Mouse (Mus musculus) heart, embryonic 16.5 days (tissue): ENCODE measurements at regions not wholly inside any gene's neighbourhood (a gene's known extent, or its start where the extent isn't known, plus 50 kb on each side); places are given as distances from the start of the nearest gene placed in this dataset.

Experiments
- ATAC-seq: fragments of 200-750 bp; cut with Nextera tagmentation; replicated peaks from 2 replicates; pipeline ENCODE4 v1.8.0; 2017; ENCODE audit warnings: moderate number of reproducible peaks; ENCODE audit not compliant: insufficient read depth, low FRiP score; ENCODE audit errors: extremely low read depth
- H3K27ac ChIP-seq: fragments of 300-500 bp; sonication (generic); 2 replicates; pipeline ENCODE4 v1.5.1; 2014; ENCODE audit warnings: mild to moderate bottlenecking, low read length, control low read depth, moderate library complexity
- H3K27me3 ChIP-seq: fragments of 300-500 bp; sonication (generic); 2 replicates; pipeline ENCODE4 v1.6.1; 2014; ENCODE audit warnings: low read length, mixed read lengths; ENCODE audit not compliant: control insufficient read depth, insufficient read depth
- H3K36me3 ChIP-seq: fragments of 300-500 bp; sonication (generic); 2 replicates; pipeline ENCODE4 v1.6.1; 2014; ENCODE audit not compliant: control insufficient read depth, insufficient read depth
- H3K4me1 ChIP-seq: fragments of 300-500 bp; sonication (generic); 2 replicates; pipeline ENCODE4 v1.6.1; 2014; ENCODE audit warnings: low read length, mixed read lengths; ENCODE audit not compliant: control insufficient read depth, insufficient read depth
- H3K4me2 ChIP-seq: fragments of 300-500 bp; sonication (generic); 2 replicates; pipeline ENCODE4 v1.6.1; 2014; ENCODE audit warnings: low read depth, mild to moderate bottlenecking, control low read depth, low read length
- H3K4me3 ChIP-seq: fragments of 300-500 bp; sonication (generic); 2 replicates; pipeline ENCODE4 v1.5.1; 2014; ENCODE audit warnings: mild to moderate bottlenecking, control low read depth, low read length
- H3K9ac ChIP-seq: fragments of 300-500 bp; sonication (generic); 2 replicates; pipeline ENCODE4 v1.6.1; 2014; ENCODE audit warnings: low read length, control low read depth
- H3K9me3 ChIP-seq: fragments of 300-500 bp; sonication (generic); replicated peaks from 2 replicates; pipeline ENCODE4 v1.6.1; 2016; ENCODE audit warnings: low read length; ENCODE audit not compliant: control insufficient read depth
- WGBS: fragments of 180-500 bp; shearing (Covaris S2); extraction: QIAGEN DNeasy Blood & Tissue Kit; methylation state at CpG from one replicate; pipeline ENCODE4 v1.1.7; 2014; 5-methylcytosine and 5-hydroxymethylcytosine counted together

DNA sequence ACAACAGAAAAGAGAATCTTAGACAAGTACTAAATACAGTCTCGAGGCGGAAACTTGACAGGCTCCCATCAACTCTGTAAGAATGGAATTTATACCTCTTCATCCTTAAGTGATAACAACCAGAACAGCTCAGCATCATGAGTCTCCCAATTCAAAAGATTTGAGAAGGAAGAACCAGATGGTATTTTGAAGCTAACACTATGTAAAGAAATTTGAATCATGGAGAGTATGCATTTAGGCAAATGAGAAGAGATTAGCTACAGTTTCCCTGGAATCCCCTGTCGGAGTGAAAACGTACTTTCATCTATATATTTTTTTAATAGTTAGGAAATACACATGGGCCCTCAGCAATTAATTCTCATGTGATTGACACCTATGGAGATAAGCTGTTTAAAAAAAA lies 140.9 kb downstream of the Nrip1 start:
- Histone ChIP-seq H3K27me3 (no peaks in the 10 kb centered on the region), H3K4me2 (no peak overlapping the region), H3K27ac (no peak overlapping the region), H3K4me3 (no peak overlapping the region), H3K9ac (no peak overlapping the region), H3K4me1 (no peaks in the 10 kb centered on the region; the same call in 1 of the 2 replicates), H3K36me3 (no peaks in the 10 kb centered on the region), H3K9me3 (no peaks in the 10 kb centered on the region)
- WGBS, result 62% methylated on average over 4 of the region's 4 CpGs
- ATAC-seq, result no peak

GRCm38 (mm10) chr16:76232174-76232573 lies 141.5 kb downstream of the Nrip1 start:
- no peak for ATAC-seq
- H3K4me2 ChIP-seq, result no peak overlapping the region
- no peaks in the 10 kb centered on the region for H3K27me3 ChIP-seq
- no peak overlapping the region for H3K27ac ChIP-seq
- no peaks in the 10 kb centered on the region for H3K9me3 ChIP-seq
- 25% methylated on average over 3 of the region's 3 CpGs for WGBS
- H3K9ac ChIP-seq, result no peak overlapping the region
- H3K36me3 ChIP-seq, result no peaks in the 10 kb centered on the region
- no peaks in the 10 kb centered on the region; the same call in 1 of the 2 replicates for H3K4me1 ChIP-seq
- H3K4me3 ChIP-seq, result no peak overlapping the region

- no peaks in the 10 kb centered on the region for H3K36me3 ChIP-seq
- no peak overlapping the region for H3K4me2 ChIP-seq
- H3K9ac ChIP-seq, result no peak overlapping the region
- no peak overlapping the region for H3K27ac ChIP-seq
- no peaks in the 10 kb centered on the region for H3K27me3 ChIP-seq
- WGBS, result 70% methylated on average over 4 of the region's 4 CpGs
- H3K4me3 ChIP-seq, result no peak overlapping the region
- H3K9me3 ChIP-seq, result no peaks in the 10 kb centered on the region
- peaks cover 2% of the 10 kb centered on the region for H3K4me1 ChIP-seq
- ATAC-seq, result no peak
Observed at GRCm38 (mm10) chr16:76230516-76231302, 142.9 kb downstream of the Nrip1 start.

GRCm38 (mm10) chr16:76228451-76228850 lies 145.2 kb downstream of the Nrip1 start:
- no peak overlapping the region for H3K4me3 ChIP-seq
- 77% methylated on average over 4 of the region's 4 CpGs for WGBS

GRCm38 (mm10) chr16:76226446-76226845 lies 147.2 kb downstream of the Nrip1 start:
- 60% methylated on average over 7 of the region's 7 CpGs for WGBS
- ATAC-seq, result peak; percentile 49; the same call in 1 of the 2 replicates
- Histone ChIP-seq H3K4me2 (no peak overlapping the region), H3K4me1 (peaks cover 4% of the 10 kb centered on the region), H3K36me3 (no peaks in the 10 kb centered on the region), H3K9me3 (no peaks in the 10 kb centered on the region), H3K27me3 (no peaks in the 10 kb centered on the region), H3K27ac (no peak overlapping the region), H3K9ac (no peak overlapping the region), H3K4me3 (no peak overlapping the region)

More at GRCm38 (mm10) chr16:76228451-76228850, 145.2 kb downstream of the Nrip1 start:
- Histone ChIP-seq H3K27me3 (no peaks in the 10 kb centered on the region), H3K9ac (no peak overlapping the region), H3K4me2 (no peak overlapping the region), H3K4me1 (peaks cover 4% of the 10 kb centered on the region), H3K36me3 (no peaks in the 10 kb centered on the region), H3K27ac (no peak overlapping the region), H3K9me3 (no peaks in the 10 kb centered on the region)
- ATAC-seq, result no peak

DNA sequence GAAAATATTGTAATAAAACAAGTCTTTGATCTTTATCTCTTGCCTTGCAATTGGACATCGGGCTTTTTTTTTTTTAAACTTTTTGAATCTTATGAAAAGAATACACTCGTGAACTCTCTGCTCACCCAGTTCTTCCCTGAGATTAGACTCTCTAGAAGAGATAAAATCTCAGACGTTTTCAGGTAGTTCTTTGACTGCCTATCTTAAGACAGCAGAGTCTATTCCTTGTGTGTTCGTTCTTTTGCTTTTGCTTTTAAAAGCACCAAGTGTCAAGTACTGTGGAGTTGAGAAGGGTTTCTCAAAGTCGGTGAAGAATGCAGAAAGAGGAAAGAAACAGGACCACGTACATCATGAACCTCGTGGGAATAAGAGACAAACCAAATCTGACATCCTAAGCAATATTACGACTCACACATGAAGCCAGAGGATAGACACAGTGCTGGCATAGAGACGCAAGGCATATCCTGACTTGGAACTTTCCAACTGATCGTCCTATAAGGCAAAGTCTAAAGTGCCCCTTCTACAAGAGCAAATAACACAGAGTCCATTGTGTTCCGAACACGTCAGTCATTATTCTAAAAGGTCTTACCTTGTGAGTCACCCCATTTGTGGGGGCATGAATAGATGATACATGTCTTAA lies 147.9 kb downstream of the Nrip1 start:
- no peak overlapping the region for H3K4me2 ChIP-seq
- no peak overlapping the region for H3K27ac ChIP-seq
- H3K4me1 ChIP-seq, result peaks cover 4% of the 10 kb centered on the region
- ATAC-seq, result no peak
- no peaks in the 10 kb centered on the region for H3K36me3 ChIP-seq
- H3K9me3 ChIP-seq, result no peaks in the 10 kb centered on the region
- H3K4me3 ChIP-seq, result no peak overlapping the region
- no peak overlapping the region for H3K9ac ChIP-seq
- 56% methylated on average over 12 of the region's 12 CpGs for WGBS
- no peaks in the 10 kb centered on the region for H3K27me3 ChIP-seq

GRCm38 (mm10) chr16:76224901-76225586 lies 148.6 kb downstream of the Nrip1 start:
- Histone ChIP-seq H3K27me3 (no peaks in the 10 kb centered on the region), H3K9ac (no peak overlapping the region), H3K36me3 (no peaks in the 10 kb centered on the region), H3K4me2 (no peak overlapping the region), H3K4me3 (no peak overlapping the region), H3K4me1 (peaks cover 4% of the 10 kb centered on the region), H3K9me3 (no peaks in the 10 kb centered on the region), H3K27ac (no peak overlapping the region)
- WGBS, result 45% methylated on average over 9 of the region's 9 CpGs
- no peak for ATAC-seq

- no peaks in the 10 kb centered on the region for H3K27me3 ChIP-seq
- 51% methylated on average over 4 of the region's 4 CpGs for WGBS
- no peak overlapping the region for H3K4me2 ChIP-seq
- no peak for ATAC-seq
- no peaks in the 10 kb centered on the region for H3K9me3 ChIP-seq
- no peaks in the 10 kb centered on the region for H3K36me3 ChIP-seq
- no peak overlapping the region for H3K27ac ChIP-seq
- H3K4me3 ChIP-seq, result no peak overlapping the region
- H3K4me1 ChIP-seq, result peaks cover 4% of the 10 kb centered on the region
- no peak overlapping the region for H3K9ac ChIP-seq
Observed at GRCm38 (mm10) chr16:76223716-76224115, 149.9 kb downstream of the Nrip1 start.

GRCm38 (mm10) chr16:76222960-76223359 lies 150.7 kb downstream of the Nrip1 start:
- Histone ChIP-seq H3K4me1 (peaks cover 4% of the 10 kb centered on the region), H3K36me3 (no peaks in the 10 kb centered on the region), H3K4me3 (no peak overlapping the region), H3K27ac (no peak overlapping the region), H3K9me3 (no peaks in the 10 kb centered on the region), H3K9ac (no peak overlapping the region), H3K4me2 (no peak overlapping the region), H3K27me3 (no peaks in the 10 kb centered on the region)
- 82% methylated on average over 5 of the region's 5 CpGs for WGBS
- ATAC-seq, result no peak
